Mouse (Mus musculus): ENCODE results near the gene Sh2d2a. TPM values are rescaled to one million over a fixed set of nuclear protein-coding genes. Genes with fewer than 3 reads are reported as not detected.
"Not testable (repeated sequence)": the region's sequence is repeated elsewhere in the genome, so short reads cannot be mapped to it uniquely, and the experiment has no call there.

Gene Sh2d2a
- total and polyA plus RNA-seq, 2 experiments from 2014 or later, result not detected

- no peak overlapping the region for H3K4me3 ChIP-seq (ENCODE audit: low read depth, low read length)
- H3K9me3 ChIP-seq (ENCODE audit: low read length), result no peaks in the 10 kb centered on the region
- H3K9ac ChIP-seq, result no peak overlapping the region
- no peaks in the 10 kb centered on the region for H3K4me1 ChIP-seq (ENCODE audit: insufficient read depth)
- no peak overlapping the region for H3K4me2 ChIP-seq (ENCODE audit: low read depth)
- DNase-seq, result peak; percentile 6
- 57% methylated on average over 7 of the region's 7 CpGs for WGBS
- no peak overlapping the region for H3K27ac ChIP-seq (ENCODE audit: low read depth, low read length)
- H3K36me3 ChIP-seq (ENCODE audit: insufficient read depth), result peaks cover 32% of the 10 kb centered on the region
- no peak for TF ChIP-seq CTCF (IDR thresholded peaks at IDR 0.05; ENCODE audit: low read depth)
- ATAC-seq, result no peak
- no peaks in the 10 kb centered on the region for H3K27me3 ChIP-seq (ENCODE audit: insufficient read depth, low read length)
Measured at GRCm38 (mm10) chr3:87854795-87855568, 8.4 kb downstream of the Sh2d2a start.

GRCm38 (mm10) chr3:87855936-87856335, 9.4 kb downstream of the Sh2d2a start:
- H3K27ac ChIP-seq (ENCODE audit: low read depth, low read length), result no peak overlapping the region
- no peak for TF ChIP-seq CTCF (IDR thresholded peaks at IDR 0.05; ENCODE audit: low read depth)
- H3K36me3 ChIP-seq (ENCODE audit: insufficient read depth), result peaks cover 37% of the 10 kb centered on the region
- WGBS, result 89% methylated on average over 8 of the region's 8 CpGs
- no peaks in the 10 kb centered on the region for H3K9me3 ChIP-seq (ENCODE audit: low read length)
- no peaks in the 10 kb centered on the region for H3K27me3 ChIP-seq (ENCODE audit: insufficient read depth, low read length)
- no peaks in the 10 kb centered on the region for H3K4me1 ChIP-seq (ENCODE audit: insufficient read depth)
- H3K9ac ChIP-seq, result no peak overlapping the region
- DNase-seq, result no peak
- no peak overlapping the region for H3K4me3 ChIP-seq (ENCODE audit: low read depth, low read length)
- no peak for ATAC-seq
- no peak overlapping the region for H3K4me2 ChIP-seq (ENCODE audit: low read depth)

GRCm38 (mm10) chr3:87857666-87858065, 11.1 kb downstream of the Sh2d2a start:
- peaks cover 52% of the 10 kb centered on the region for H3K36me3 ChIP-seq (ENCODE audit: insufficient read depth)
- 95% methylated on average over 8 of the region's 8 CpGs for WGBS

GRCm38 (mm10) chr3:87859813-87860212, 13.3 kb downstream of the Sh2d2a start:
- Histone ChIP-seq H3K36me3 (ENCODE audit: insufficient read depth) (peaks cover 66% of the 10 kb centered on the region), H3K9ac (no peak overlapping the region), H3K27ac (ENCODE audit: low read depth, low read length) (no peak overlapping the region), H3K27me3 (ENCODE audit: insufficient read depth, low read length) (no peaks in the 10 kb centered on the region), H3K4me3 (ENCODE audit: low read depth, low read length) (no peak overlapping the region), H3K9me3 (ENCODE audit: low read length) (no peaks in the 10 kb centered on the region), H3K4me1 (ENCODE audit: insufficient read depth) (no peaks in the 10 kb centered on the region), H3K4me2 (ENCODE audit: low read depth) (no peak overlapping the region)
- peak; percentile 76 for DNase-seq
- WGBS, result 22% methylated on average over 3 of the region's 3 CpGs
- TF ChIP-seq CTCF (IDR thresholded peaks at IDR 0.05; ENCODE audit: low read depth), result peak; percentile 91
- ATAC-seq, result peak; percentile 78

More at GRCm38 (mm10) chr3:87857666-87858065, 11.1 kb downstream of the Sh2d2a start:
- Histone ChIP-seq H3K9ac (no peak overlapping the region), H3K27ac (ENCODE audit: low read depth, low read length) (no peak overlapping the region), H3K4me1 (ENCODE audit: insufficient read depth) (no peaks in the 10 kb centered on the region), H3K27me3 (ENCODE audit: insufficient read depth, low read length) (no peaks in the 10 kb centered on the region), H3K4me2 (ENCODE audit: low read depth) (no peak overlapping the region), H3K9me3 (ENCODE audit: low read length) (no peaks in the 10 kb centered on the region), H3K4me3 (ENCODE audit: low read depth, low read length) (no peak overlapping the region)
- TF ChIP-seq CTCF (IDR thresholded peaks at IDR 0.05; ENCODE audit: low read depth), result no peak
- no peak for DNase-seq
- ATAC-seq, result no peak

- H3K4me2 ChIP-seq (ENCODE audit: low read depth); H3K9me3 ChIP-seq (ENCODE audit: low read length); DNase-seq; H3K4me3 ChIP-seq (ENCODE audit: low read depth, low read length); H3K27ac ChIP-seq (ENCODE audit: low read depth, low read length); H3K4me1 ChIP-seq (ENCODE audit: insufficient read depth); H3K9ac ChIP-seq; H3K27me3 ChIP-seq (ENCODE audit: insufficient read depth, low read length); ATAC-seq: not testable (repeated sequence)
- 93% methylated on average over 4 of the region's 4 CpGs for WGBS
- H3K36me3 ChIP-seq (ENCODE audit: insufficient read depth), result peaks cover 72% of the 10 kb centered on the region
Measured at GRCm38 (mm10) chr3:87864111-87864510, 17.6 kb downstream of the Sh2d2a start.

GRCm38 (mm10) chr3:87877730-87878129, 31.2 kb downstream of the Sh2d2a start:
- ATAC-seq (no peak), DNase-seq (no peak)
- no peak overlapping the region for H3K27ac ChIP-seq (ENCODE audit: low read depth, low read length)
- H3K4me3 ChIP-seq (ENCODE audit: low read depth, low read length), result no peak overlapping the region
- TF ChIP-seq CTCF (IDR thresholded peaks at IDR 0.05; ENCODE audit: low read depth), result no peak
- no peak overlapping the region for H3K9ac ChIP-seq
- no peaks in the 10 kb centered on the region for H3K4me1 ChIP-seq (ENCODE audit: insufficient read depth)
- H3K4me2 ChIP-seq (ENCODE audit: low read depth), result no peak overlapping the region
- H3K9me3 ChIP-seq (ENCODE audit: low read length), result no peaks in the 10 kb centered on the region
- no peaks in the 10 kb centered on the region for H3K27me3 ChIP-seq (ENCODE audit: insufficient read depth, low read length)
- 94% methylated on average over 4 of the region's 4 CpGs for WGBS
- 0 out of 2 replicates have a peak, but pooled peaks cover 5% of the 10 kb centered on the region for H3K36me3 ChIP-seq (ENCODE audit: insufficient read depth)

GRCm38 (mm10) chr3:87884291-87884690, 37.7 kb downstream of the Sh2d2a start:
- no peak for ATAC-seq

More at GRCm38 (mm10) chr3:87884291-87884690, 37.7 kb downstream of the Sh2d2a start:
- WGBS, result 9% methylated on average over 3 of the region's 3 CpGs
- Histone ChIP-seq H3K27ac (ENCODE audit: low read depth, low read length) (no peak overlapping the region), H3K27me3 (ENCODE audit: insufficient read depth, low read length) (no peaks in the 10 kb centered on the region), H3K4me3 (ENCODE audit: low read depth, low read length) (peak overlapping the region; percentile 96), H3K9ac (peak overlapping the region; percentile 86), H3K9me3 (ENCODE audit: low read length) (0 out of 2 replicates have a peak, but pooled peaks cover 4% of the 10 kb centered on the region), H3K36me3 (ENCODE audit: insufficient read depth) (0 out of 2 replicates have a peak, but pooled peaks cover 3% of the 10 kb centered on the region), H3K4me1 (ENCODE audit: insufficient read depth) (peaks cover 15% of the 10 kb centered on the region), H3K4me2 (ENCODE audit: low read depth) (peak overlapping the region; percentile 88)
- no peak for TF ChIP-seq CTCF (IDR thresholded peaks at IDR 0.05; ENCODE audit: low read depth)
- no peak for DNase-seq

Measured in forebrain, postnatal 0 days (tissue).